Mouse (Mus musculus) spleen, postnatal 36 days (tissue): ENCODE results near the gene D030056L22Rik.

ENCODE experiments used
- DNase-seq, 2 experiments: peaks; one replicate each; pipeline ENCODE4 v3.0.0; 2022; ENCODE audit warnings: low spot score in 2 of 2, mixed read lengths in 1 of 2

D030056L22Rik gene

GRCm38 (mm10) chr19:18712866-18713300 lies at the start of gene D030056L22Rik:
Gene D030056L22Rik (plus strand): TSS chr19:18713193.
- DNase-seq = peak; percentile 98 to 99

- DNase-seq = peak in 1 of 2 experiments; percentile 23
Measured at GRCm38 (mm10) chr19:18663904-18664303, 49.1 kb upstream of the D030056L22Rik start.

- DNase-seq = no peak
Measured at GRCm38 (mm10) chr19:18666966-18667365, 46.0 kb upstream of the D030056L22Rik start.

GRCm38 (mm10) chr19:18669551-18669950 lies 43.4 kb upstream of the D030056L22Rik start:
- no peak for DNase-seq

GRCm38 (mm10) chr19:18670608-18671007 lies 42.4 kb upstream of the D030056L22Rik start, which contains the start of gene Carnmt1:
Gene Carnmt1 (plus strand): TSS chr19:18670764.
- DNase-seq = peak; percentile 99

GRCm38 (mm10) chr19:18671056-18671741 lies 41.8 kb upstream of the D030056L22Rik start:
- DNase-seq = peak; percentile 42 to 44

- no peak for DNase-seq
Measured at GRCm38 (mm10) chr19:18672498-18672897, 40.5 kb upstream of the D030056L22Rik start.

- DNase-seq = no peak
Measured at GRCm38 (mm10) chr19:18673116-18673515, 39.9 kb upstream of the D030056L22Rik start.

GRCm38 (mm10) chr19:18682142-18682541 lies 30.9 kb upstream of the D030056L22Rik start:
- DNase-seq = no peak

- peak; percentile 35 to 48 for DNase-seq
Measured at GRCm38 (mm10) chr19:18687556-18687955, 25.4 kb upstream of the D030056L22Rik start.

GRCm38 (mm10) chr19:18692176-18692575 lies 20.8 kb upstream of the D030056L22Rik start:
- DNase-seq = peak in 1 of 2 experiments; percentile 23

GRCm38 (mm10) chr19:18692768-18693167 lies 20.2 kb upstream of the D030056L22Rik start:
- no peak for DNase-seq

- no peak for DNase-seq
Measured at GRCm38 (mm10) chr19:18695116-18695515, 17.9 kb upstream of the D030056L22Rik start.

GRCm38 (mm10) chr19:18695552-18695951 lies 17.4 kb upstream of the D030056L22Rik start:
- no peak for DNase-seq

- DNase-seq = no peak
Measured at GRCm38 (mm10) chr19:18708101-18708500, 4.9 kb upstream of the D030056L22Rik start.

- no peak for DNase-seq
Measured at GRCm38 (mm10) chr19:18710903-18711302, 2.1 kb upstream of the D030056L22Rik start.

GRCm38 (mm10) chr19:18711589-18711988 lies 1.4 kb upstream of the D030056L22Rik start:
- no peak for DNase-seq

GRCm38 (mm10) chr19:18712153-18712865 lies 684 bp upstream of the D030056L22Rik start:
- no peak for DNase-seq

GRCm38 (mm10) chr19:18713357-18713756 lies 364 bp downstream of the D030056L22Rik start:
- DNase-seq = peak; percentile 50 to 51

- DNase-seq = peak; percentile 45 to 65
Measured at GRCm38 (mm10) chr19:18716374-18716773, 3.4 kb downstream of the D030056L22Rik start.

GRCm38 (mm10) chr19:18720337-18720736 lies 7.3 kb downstream of the D030056L22Rik start:
- no peak for DNase-seq

GRCm38 (mm10) chr19:18725186-18725585 lies 12.2 kb downstream of the D030056L22Rik start:
- no peak for DNase-seq

GRCm38 (mm10) chr19:18730255-18730654 lies 17.3 kb downstream of the D030056L22Rik start:
- DNase-seq = no peak
